31 mouse cellular contexts compared by ENCODE assay signal in the genomic region with DNA sequence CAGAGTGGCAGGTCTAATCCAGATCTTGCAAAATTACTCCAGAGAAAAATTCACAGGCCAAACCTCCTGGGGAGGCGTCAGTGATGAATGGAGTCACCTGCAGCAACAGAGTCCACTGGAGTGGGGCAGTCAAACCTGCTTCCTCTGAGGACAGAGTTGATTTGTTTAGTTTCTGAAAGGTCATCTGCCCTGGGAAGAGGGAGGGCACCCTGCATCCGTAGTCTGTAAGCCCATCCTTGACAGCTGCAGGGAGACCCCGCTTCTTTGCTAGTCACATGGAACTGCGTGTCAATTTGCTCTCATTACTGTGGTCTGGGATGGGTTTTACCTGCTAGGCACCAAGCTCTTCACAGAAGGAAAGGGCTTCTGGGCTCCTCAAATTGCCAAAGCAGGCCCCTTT.
A peak's percentile ranks its signal among the peaks of the same experiment; 100 is the strongest.
DNase-seq lines count a peak whose midpoint lies in the region; ATAC-seq lines count a peak whose summit lies in the region.
"Had no signal": no experiment of that assay in that cellular context is flagged by ENCODE, and none has a peak within 500 bp of the region (broad histone marks: within the 10 kb centered on the region; RNA-seq: fewer than 3 reads in every experiment).

No protein-coding gene starts in this region.

- no peaks in the 10 kb centered on the region for H3K36me3 ChIP-seq in kidney, embryonic 16.5 days (ENCODE audit: insufficient read depth, low read length)
- H3K36me3 ChIP-seq: forebrain, embryonic 10.5 days; G1E; hindbrain, embryonic 15.5 days; limb, embryonic 10.5 days; limb, embryonic 15.5 days; liver, embryonic 13.5 days had no signal

- peaks cover 8% of the 10 kb centered on the region; the same call in 1 of the 2 replicates for H3K4me1 ChIP-seq in kidney, embryonic 16.5 days (ENCODE audit: insufficient read depth, low read length)
- H3K4me1 ChIP-seq: liver, embryonic 13.5 days had no signal

- peak; percentile 76 for ATAC-seq in kidney, embryonic 16.5 days (ENCODE audit: low FRiP score, low TSS enrichment)
- ATAC-seq: forebrain, embryonic 16.5 days; midbrain, embryonic 16.5 days had no signal

- H3K4me2 ChIP-seq in kidney, embryonic 16.5 days (replicated peaks; ENCODE audit: low read depth, low read length), result no peak overlapping the region
- H3K4me2 ChIP-seq: heart, embryonic 11.5 days; hindbrain, embryonic 15.5 days; limb, embryonic 15.5 days; liver, embryonic 13.5 days had no signal

- no peak overlapping the region for H3K4me3 ChIP-seq in kidney, embryonic 16.5 days (ENCODE audit: low read length)
- H3K4me3 ChIP-seq: forebrain, embryonic 10.5 days; gastrocnemius, adult 2 months; hindbrain, embryonic 15.5 days; limb, embryonic 10.5 days; limb, embryonic 15.5 days; liver, embryonic 13.5 days had no signal

- peak; percentile 79 for DNase-seq in heart, adult 11 months
- no peak for DNase-seq in heart, adult 9 months (ENCODE audit: low spot score in 2 of 2)
- no peak for DNase-seq in kidney, postnatal 10 days
- DNase-seq in embryo, embryonic 9.5 days (ENCODE audit: extremely low spot score), result peak; percentile 29
- DNase-seq in mesoderm, embryonic 11.5 days (ENCODE audit: low read depth, low spot score), result peak; percentile 18
- DNase-seq in gastrocnemius, adult 8-10 months (ENCODE audit: low spot score in 2 of 2), result no peak
- DNase-seq in adrenal gland, adult 2 months, result no peak
- DNase-seq: adrenal gland, postnatal 10 days; cerebellum, adult 8-10 months; cerebellum, postnatal 25 days; gastrocnemius, adult 2 months; heart, postnatal 36 days; kidney, adult 18-20 months; layer of hippocampus, adult 9-11 months; liver, embryonic 13.5 days; lung, adult 18-20 months; lung, postnatal 10 days; right cerebral cortex, adult 18-20 months; thymus, adult 18-20 months; thymus, postnatal 25 days had no signal

- no peak overlapping the region for H3K27ac ChIP-seq in kidney, embryonic 16.5 days (ENCODE audit: low read length)
- H3K27ac ChIP-seq: forebrain, embryonic 10.5 days; gastrocnemius, adult 2 months; hindbrain, embryonic 15.5 days; limb, embryonic 10.5 days; limb, embryonic 15.5 days; liver, embryonic 13.5 days; macrophage; stomach, postnatal 0 days had no signal

- H3K9me3 ChIP-seq in kidney, embryonic 16.5 days (ENCODE audit: low read length), result no peaks in the 10 kb centered on the region
- H3K9me3 ChIP-seq: forebrain, embryonic 10.5 days; G1E; hindbrain, embryonic 15.5 days; limb, embryonic 10.5 days; limb, embryonic 15.5 days; liver, embryonic 13.5 days had no signal

- H3K9ac ChIP-seq in kidney, embryonic 16.5 days (replicated peaks; ENCODE audit: low read length), result no peak overlapping the region
- H3K9ac ChIP-seq: hindbrain, embryonic 15.5 days; limb, embryonic 15.5 days; liver, embryonic 13.5 days had no signal

- H3K27me3 ChIP-seq in kidney, embryonic 16.5 days (ENCODE audit: insufficient read depth, low read length), result no peaks in the 10 kb centered on the region
- H3K27me3 ChIP-seq: hindbrain, embryonic 15.5 days; limb, embryonic 15.5 days; liver, embryonic 13.5 days had no signal

- 10% methylated on average over 4 of the region's 4 CpGs for WGBS in kidney, embryonic 16.5 days

Comparison
In these comparisons a context has a peak if more than half of its experiments do, and no peak if none do; other contexts are left out.
1. DNase-seq: peak in heart, adult 11 months (single experiment), embryo, embryonic 9.5 days (single experiment) and mesoderm, embryonic 11.5 days (single experiment); none in heart, adult 9 months (0 of 2), kidney, postnatal 10 days (single experiment), gastrocnemius, adult 8-10 months (0 of 2) and adrenal gland, adult 2 months (single experiment).